Mouse (Mus musculus): ENCODE measurements around the gene Neurl4.

GRCm38 (mm10) chr11:69931769-69932168, 30.9 kb downstream of the Neurl4 start:
- TF ChIP-seq EP300 (IDR thresholded peaks at IDR 0.05; ENCODE audit: insufficient read depth, low read depth, low read length) (no peak), CTCF (IDR thresholded peaks at IDR 0.05; ENCODE audit: low read depth, low read length) (no peak)
